Mouse (Mus musculus) kidney, adult 8-10 months (tissue): ENCODE data around the gene A930002H24Rik.

Experiments
- DNase-seq, 2 experiments: peaks; one replicate each; pipeline ENCODE4 v3.0.0; 2022

The A930002H24Rik gene

DNA sequence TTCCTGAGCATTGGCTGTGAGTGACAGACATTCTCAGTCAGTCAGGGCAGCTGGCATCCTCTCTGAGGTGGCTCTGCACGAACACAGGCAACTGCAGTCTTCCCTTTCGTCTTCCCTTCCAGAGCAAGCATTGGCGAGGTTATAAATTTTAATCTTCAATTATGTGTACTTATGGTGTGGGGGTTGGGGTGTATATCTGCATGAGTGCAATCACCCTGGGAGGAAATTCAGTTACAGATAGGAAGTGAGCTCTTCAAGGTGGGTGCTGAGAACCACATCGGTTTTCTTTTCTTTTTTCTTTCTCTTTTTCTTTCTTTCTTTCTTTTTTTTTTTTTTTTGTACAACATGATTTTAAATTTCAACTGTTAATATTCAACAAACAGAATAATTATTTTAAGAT lies 32.0 kb downstream of the A930002H24Rik start:
- no peak for DNase-seq

DNA sequence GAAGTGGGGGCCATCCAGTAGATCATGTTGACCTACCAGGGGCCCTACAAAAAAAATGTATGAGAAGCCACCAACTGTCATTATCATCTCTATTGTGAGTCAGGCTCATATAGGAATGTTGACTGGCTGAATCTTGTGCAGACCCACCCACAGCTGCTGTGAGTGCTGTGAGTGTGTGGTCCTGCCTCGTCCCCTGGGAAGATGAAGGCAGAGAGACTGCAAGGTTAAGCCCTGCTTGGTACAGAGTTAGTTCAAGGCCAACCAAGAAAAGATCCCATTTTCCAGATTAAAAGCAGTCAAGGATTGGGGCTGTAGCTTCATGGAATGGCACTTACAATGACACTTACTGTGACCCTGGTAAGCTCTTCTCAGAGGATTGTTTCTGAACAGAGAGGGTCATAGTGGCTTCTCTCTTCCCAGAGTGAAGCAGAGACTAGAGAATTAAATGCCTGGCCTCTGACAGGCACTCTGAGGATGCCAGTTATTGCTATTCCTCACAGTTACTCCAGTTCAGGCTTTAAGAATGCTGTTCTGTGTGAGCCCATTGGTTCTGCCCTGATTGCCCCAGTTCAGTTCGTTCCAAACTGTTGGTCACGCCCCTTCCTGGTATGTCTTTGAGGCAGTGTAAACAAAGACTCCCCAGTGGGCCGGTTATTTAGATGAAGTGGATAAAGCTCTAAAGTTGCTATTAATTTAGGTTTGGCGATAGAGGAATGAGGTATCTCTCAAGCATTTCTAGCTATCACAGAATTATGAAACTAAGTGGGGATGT lies 34.8 kb downstream of the A930002H24Rik start:
- DNase-seq, result no peak

DNA sequence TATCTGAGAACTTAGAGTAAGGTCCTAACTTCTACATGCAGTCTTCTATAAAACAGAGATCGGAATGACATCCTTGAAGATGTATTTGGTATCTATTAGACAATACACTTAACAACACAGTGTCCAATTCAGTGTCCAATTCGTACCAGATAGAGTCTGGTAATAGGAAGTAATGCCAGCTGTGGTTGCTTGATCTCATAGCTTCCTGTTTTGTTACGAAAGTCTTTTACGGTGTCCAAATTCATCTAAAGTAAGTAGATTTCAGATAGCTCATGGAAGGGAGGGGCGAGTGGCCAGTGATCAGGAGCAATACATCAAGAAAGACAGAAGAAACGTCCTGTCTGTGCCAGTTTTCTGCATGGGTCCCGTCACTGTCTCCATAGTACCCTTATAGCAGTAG lies 36.8 kb downstream of the A930002H24Rik start:
- DNase-seq, result no peak

DNA sequence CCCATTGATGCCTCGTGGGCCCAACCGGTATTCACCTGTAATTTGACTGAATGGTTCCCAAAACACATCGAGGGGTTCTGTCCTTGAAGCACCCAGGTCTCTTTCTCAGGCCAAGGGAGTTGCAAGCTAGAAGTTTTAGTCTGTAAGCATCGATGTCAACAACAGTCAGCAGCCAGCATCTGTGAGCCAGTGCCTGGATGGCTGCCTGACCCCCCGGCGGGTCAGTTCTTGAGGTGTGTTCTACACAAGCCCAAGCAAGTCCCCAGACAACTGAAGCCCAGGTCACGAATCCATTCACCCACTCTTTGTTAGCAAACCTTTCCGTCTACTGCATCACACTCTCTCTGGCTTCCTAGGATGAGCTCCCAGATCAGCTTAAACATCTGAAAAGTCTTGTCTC lies 37.4 kb downstream of the A930002H24Rik start:
- no peak for DNase-seq

DNA sequence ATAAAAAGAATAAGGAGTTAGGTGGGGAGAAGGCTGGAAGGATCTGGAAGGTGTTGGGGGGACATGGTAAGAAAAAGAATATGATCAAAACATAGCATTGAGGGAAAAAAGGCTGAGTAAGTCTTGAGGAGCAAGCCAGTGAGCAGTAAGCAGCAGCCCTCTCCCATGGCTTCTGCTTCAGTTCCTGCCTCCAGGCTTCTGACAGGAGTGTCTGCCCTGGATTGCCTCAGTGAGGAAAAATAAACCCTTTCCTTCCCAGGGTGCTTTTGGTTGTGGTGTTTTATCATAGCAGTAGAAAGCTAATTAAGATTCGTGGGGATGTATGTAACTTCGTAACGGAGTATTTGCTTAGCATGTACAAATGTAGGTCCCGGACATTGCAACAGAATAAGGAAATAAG lies 39.5 kb downstream of the A930002H24Rik start:
- no peak for DNase-seq

DNA sequence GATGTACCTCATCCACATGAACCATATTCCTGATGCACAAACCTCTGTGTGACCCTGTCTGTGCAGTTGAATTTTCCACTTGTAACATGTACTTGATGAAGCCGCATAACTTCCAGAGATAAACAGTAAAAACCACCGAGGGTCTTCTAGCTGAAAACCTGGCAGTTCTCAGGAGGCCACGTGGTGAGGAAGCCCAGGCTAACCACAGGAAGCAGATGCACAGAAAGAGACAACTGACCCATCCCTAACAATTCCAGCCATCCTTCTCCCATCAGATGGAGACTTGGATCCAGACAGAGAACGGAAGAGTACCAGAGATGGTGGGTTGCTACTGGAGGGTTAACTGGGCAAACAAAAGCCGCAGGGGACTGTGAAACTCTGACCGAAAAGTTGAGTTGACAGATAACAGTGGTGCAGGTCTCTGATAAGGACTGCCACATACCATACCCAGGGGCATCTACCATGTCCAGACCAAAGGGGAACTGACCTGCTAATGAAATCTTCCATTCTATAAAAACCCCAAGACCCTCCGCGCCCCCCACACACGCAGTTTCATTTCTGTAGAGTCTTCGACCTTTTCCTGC lies 45.1 kb downstream of the A930002H24Rik start:
- no peak for DNase-seq

DNA sequence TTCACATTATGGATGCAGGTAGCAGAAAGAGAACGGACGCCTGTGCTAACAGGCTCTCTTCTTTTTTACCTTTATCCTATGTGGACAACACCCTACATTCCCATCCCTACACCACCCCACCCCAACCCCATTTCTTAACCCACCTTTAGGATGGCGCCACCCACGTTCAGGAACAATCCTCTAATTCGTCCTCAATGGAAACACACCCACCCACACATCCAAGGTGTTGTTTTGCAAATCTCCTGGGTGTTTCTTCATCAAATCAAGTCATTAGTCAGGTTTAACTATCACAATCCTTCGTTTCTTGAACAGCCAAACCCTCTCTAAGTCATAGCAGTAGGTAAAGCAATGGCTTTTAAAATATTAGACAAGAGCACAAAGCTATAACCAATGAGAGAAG lies 50.0 kb downstream of the A930002H24Rik start:
- DNase-seq, result no peak
